8 mouse cellular contexts compared by ENCODE assay signal in genomic region chr11:49203771-49204497, GRCm38 (mm10). TPM values are rescaled to one million over a fixed set of nuclear protein-coding genes. Genes with fewer than 3 reads are reported as not detected.
DNase-seq lines count a peak whose midpoint lies in the region; ATAC-seq and TF ChIP-seq lines count a peak whose summit lies in the region.

No protein-coding gene starts in this region.

- TF ChIP-seq POLR2A in testis, adult 2 months (IDR thresholded peaks at IDR 0.05; ENCODE audit: control insufficient read depth, low read depth, low read length), result no peak

- H3K36me3 ChIP-seq in testis, adult 2 months (ENCODE audit: control insufficient read depth, insufficient read depth, low read length), result no peaks in the 10 kb centered on the region
- peaks cover 8% of the 10 kb centered on the region for H3K36me3 ChIP-seq in forebrain, embryonic 12.5 days (replicated peaks)
- H3K36me3 ChIP-seq in limb, embryonic 10.5 days, result peaks cover 22% of the 10 kb centered on the region
- H3K36me3 ChIP-seq in midbrain, embryonic 13.5 days, result peaks cover 8% of the 10 kb centered on the region

- peak overlapping the region; percentile 95 for H3K4me3 ChIP-seq in testis, adult 2 months (ENCODE audit: control insufficient read depth, low read depth, low read length)
- peak overlapping the region; percentile 88 for H3K4me3 ChIP-seq in forebrain, embryonic 12.5 days (replicated peaks)
- peak overlapping the region; percentile 89 for H3K4me3 ChIP-seq in limb, embryonic 10.5 days
- peak overlapping the region; percentile 95 for H3K4me3 ChIP-seq in midbrain, embryonic 13.5 days (replicated peaks)

- peak overlapping the region; percentile 97 for H3K9ac ChIP-seq in forebrain, embryonic 12.5 days
- peak overlapping the region; percentile 98 for H3K9ac ChIP-seq in midbrain, embryonic 13.5 days (replicated peaks)

- TF ChIP-seq CTCF in testis, adult 2 months (IDR thresholded peaks at IDR 0.05; ENCODE audit: control insufficient read depth, insufficient read depth, insufficient replicate concordance, low read depth, low read length), result no peak

- H3K4me1 ChIP-seq in testis, adult 2 months (ENCODE audit: control insufficient read depth, insufficient read depth, low read length), result peaks cover 3% of the 10 kb centered on the region
- H3K4me1 ChIP-seq in forebrain, embryonic 12.5 days, result peaks cover 19% of the 10 kb centered on the region
- peaks cover 16% of the 10 kb centered on the region for H3K4me1 ChIP-seq in limb, embryonic 10.5 days
- peaks cover 29% of the 10 kb centered on the region for H3K4me1 ChIP-seq in midbrain, embryonic 13.5 days (replicated peaks)

- ATAC-seq in cerebellum, adult (ENCODE audit: insufficient number of reproducible peaks, low FRiP score, low TSS enrichment), result peak; percentile 43
- peak; percentile 80 for ATAC-seq in forebrain, embryonic 12.5 days (ENCODE audit: low FRiP score)
- peak; percentile 80 for ATAC-seq in midbrain, embryonic 13.5 days

- H3K4me2 ChIP-seq in forebrain, embryonic 12.5 days, result peak overlapping the region; percentile 79
- peak overlapping the region; percentile 73 for H3K4me2 ChIP-seq in midbrain, embryonic 13.5 days (replicated peaks)

- H3K27ac ChIP-seq in testis, adult 2 months (ENCODE audit: control insufficient read depth, insufficient read depth, low read depth, low read length), result peak overlapping the region; percentile 92
- peak overlapping the region; percentile 99 for H3K27ac ChIP-seq in forebrain, embryonic 12.5 days
- peak overlapping the region; percentile 100 for H3K27ac ChIP-seq in limb, embryonic 10.5 days
- peak overlapping the region; percentile 99 for H3K27ac ChIP-seq in midbrain, embryonic 13.5 days

- no peaks in the 10 kb centered on the region for H3K9me3 ChIP-seq in forebrain, embryonic 12.5 days
- H3K9me3 ChIP-seq in limb, embryonic 10.5 days (replicated peaks), result no peaks in the 10 kb centered on the region
- no peaks in the 10 kb centered on the region for H3K9me3 ChIP-seq in midbrain, embryonic 13.5 days

- H3K27me3 ChIP-seq in testis, adult 2 months (ENCODE audit: control insufficient read depth, insufficient read depth, low read length), result no peaks in the 10 kb centered on the region
- no peaks in the 10 kb centered on the region for H3K27me3 ChIP-seq in forebrain, embryonic 12.5 days
- no peaks in the 10 kb centered on the region for H3K27me3 ChIP-seq in limb, embryonic 10.5 days (ENCODE audit: low read depth, poor library complexity, severe bottlenecking)
- no peaks in the 10 kb centered on the region for H3K27me3 ChIP-seq in midbrain, embryonic 13.5 days

- no peak for DNase-seq in cerebellum, adult 11-12 months
- no peak for DNase-seq in testis, postnatal 14 days (ENCODE audit: low spot score)
- DNase-seq in limb, embryonic 10.5 days (ENCODE audit: low spot score), result peak; percentile 80
- peak; percentile 47 to 53 for DNase-seq in thymus, postnatal 36 days

- WGBS in forebrain, embryonic 12.5 days, result under 1% methylated on average over 24 of the region's 24 CpGs
- under 1% methylated on average over 24 of the region's 24 CpGs for WGBS in limb, embryonic 10.5 days
- WGBS in midbrain, embryonic 13.5 days, result under 1% methylated on average over 24 of the region's 24 CpGs

RNA-seq across cellular contexts. Expression of gene Zfp62, which starts 0.8 kb away (rescaled TPM):
- polyA plus RNA-seq in testis, adult 2 months (2012; rRNA removed), result 4.7 and 5.4 TPM in 2 replicates
- polyA plus RNA-seq in forebrain, embryonic 12.5 days (2016; fragmentation: Nextera tagmentation; extraction: Ambion mirVana), result 60.5 and 63.3 TPM in 2 replicates
- polyA plus RNA-seq in limb, embryonic 10.5 days (2016; fragmentation: Nextera tagmentation; extraction: Ambion mirVana), result 34.6 and 48.3 TPM in 2 replicates
- polyA plus RNA-seq in midbrain, embryonic 13.5 days (2015; fragmentation: Nextera tagmentation; extraction: Ambion mirVana), result 56.6 and 58.5 TPM in 2 replicates

RNA-seq across cellular contexts. Expression of gene Btnl9, which starts 17.0 kb away (rescaled TPM):
- 0.04 TPM in 2 replicates for polyA plus RNA-seq in testis, adult 2 months (2012; rRNA removed)
- polyA plus RNA-seq in forebrain, embryonic 12.5 days (2016; fragmentation: Nextera tagmentation; extraction: Ambion mirVana), result 0.17 TPM in 1 of 2 replicates, not detected in the other
- polyA plus RNA-seq in limb, embryonic 10.5 days (2016; fragmentation: Nextera tagmentation; extraction: Ambion mirVana), result 0.34 TPM in 1 of 2 replicates, not detected in the other
- 0.17 TPM in 1 of 2 replicates, not detected in the other for polyA plus RNA-seq in midbrain, embryonic 13.5 days (2015; fragmentation: Nextera tagmentation; extraction: Ambion mirVana)

RNA-seq across cellular contexts. Expression of gene Mgat1, which starts 40.1 kb away (rescaled TPM):
- 13.9 and 16.0 TPM in 2 replicates for polyA plus RNA-seq in testis, adult 2 months (2012; rRNA removed)
- 31.4 and 35.5 TPM in 2 replicates for polyA plus RNA-seq in forebrain, embryonic 12.5 days (2016; fragmentation: Nextera tagmentation; extraction: Ambion mirVana)
- polyA plus RNA-seq in limb, embryonic 10.5 days (2016; fragmentation: Nextera tagmentation; extraction: Ambion mirVana), result 40.0 and 46.0 TPM in 2 replicates
- 29.3 and 32.1 TPM in 2 replicates for polyA plus RNA-seq in midbrain, embryonic 13.5 days (2015; fragmentation: Nextera tagmentation; extraction: Ambion mirVana)

RNA-seq across cellular contexts. Expression of gene Olfr1394, which starts 49.8 kb away (rescaled TPM):
- polyA plus RNA-seq in testis, adult 2 months (2012; rRNA removed), result not detected in 2 replicates
- not detected in 2 replicates for polyA plus RNA-seq in forebrain, embryonic 12.5 days (2016; fragmentation: Nextera tagmentation; extraction: Ambion mirVana)
- not detected in 2 replicates for polyA plus RNA-seq in limb, embryonic 10.5 days (2016; fragmentation: Nextera tagmentation; extraction: Ambion mirVana)
- polyA plus RNA-seq in midbrain, embryonic 13.5 days (2015; fragmentation: Nextera tagmentation; extraction: Ambion mirVana), result not detected in 2 replicates

Comparison
In these comparisons a context has a peak if more than half of its experiments do, and no peak if none do; other contexts are left out.
1. DNase-seq: peak in limb, embryonic 10.5 days (single experiment) and thymus, postnatal 36 days (2 of 2); none in cerebellum, adult 11-12 months (single experiment) and testis, postnatal 14 days (single experiment).
2. Peak in every context shown above with its lines, with median percentiles within 50 percentile points of each other: ATAC-seq, H3K27ac ChIP-seq and H3K4me3 ChIP-seq.